Mouse (Mus musculus): ENCODE results near the gene Tmsb15b1. TPM values are rescaled to one million over a fixed set of nuclear protein-coding genes. Genes with fewer than 3 reads are reported as not detected.
"Not testable (repeated sequence)": the region's sequence is repeated elsewhere in the genome, so short reads cannot be mapped to it uniquely, and the experiment has no call there.

The Tmsb15b1 gene
- 21.5 and 24.8 TPM in 2 replicates for polyA plus RNA-seq (2015; fragmentation: Nextera tagmentation; extraction: Ambion mirVana)

DNA sequence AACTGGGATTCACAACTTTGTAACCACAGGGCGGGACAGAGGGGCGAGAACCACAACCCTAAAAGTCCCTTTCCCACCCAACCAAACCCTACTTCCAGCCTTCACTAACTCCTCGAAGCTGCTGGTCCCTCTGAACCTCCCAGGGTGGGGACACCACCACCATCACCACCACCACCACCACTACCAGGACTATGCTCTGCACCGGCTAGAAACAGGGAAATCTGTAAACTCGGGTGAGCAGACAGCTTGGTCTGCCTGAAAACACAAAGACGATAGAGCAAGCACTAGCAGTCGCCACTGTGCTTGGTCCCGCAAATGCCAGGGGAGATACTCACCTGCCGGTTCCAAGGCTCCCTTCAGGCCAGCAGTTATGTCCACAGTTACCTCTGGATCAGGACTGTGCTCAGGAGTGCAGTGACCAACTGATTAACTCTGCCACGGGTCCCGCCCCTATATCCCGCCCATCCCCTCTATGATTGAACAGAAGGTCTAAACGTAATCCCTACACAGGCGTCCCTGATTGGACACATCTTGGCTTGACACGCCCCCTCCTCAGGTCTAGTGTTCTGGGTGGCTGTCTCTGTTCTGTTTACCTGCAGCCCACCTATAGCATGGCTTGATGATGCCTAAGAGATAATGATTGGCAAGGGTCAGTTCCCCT is at the start of gene Tmsb15b1, which contains the start of gene Tmsb15l:
Gene Tmsb15b1 (minus strand): TSS at position 451 of the 661 bp plus-strand sequence.
Gene Tmsb15l (minus strand): TSS at position 446 of the 661 bp plus-strand sequence.
- Histone ChIP-seq H3K36me3 (no peaks in the 10 kb centered on the region), H3K9me3 (no peaks in the 10 kb centered on the region), H3K4me1 (replicated peaks) (no peaks in the 10 kb centered on the region), H3K27ac (no peak within 1 kb of the TSS), H3K27me3 (replicated peaks) (no peaks in the 10 kb centered on the region), H3K4me3 (replicated peaks) (peak within 1 kb of the TSS; percentile 40), H3K9ac (peak within 1 kb of the TSS; percentile 46), H3K4me2 (replicated peaks) (peak within 1 kb of the TSS; percentile 56)
- ATAC-seq, result peak; percentile 100
- 30% methylated on average over 15 of the region's 15 CpGs for WGBS

- no peak overlapping the region for H3K9ac ChIP-seq
- no peak overlapping the region for H3K27ac ChIP-seq
- H3K4me1 ChIP-seq (replicated peaks), result no peaks in the 10 kb centered on the region
- no peaks in the 10 kb centered on the region for H3K36me3 ChIP-seq
- H3K27me3 ChIP-seq (replicated peaks), result no peaks in the 10 kb centered on the region
- H3K4me2 ChIP-seq (replicated peaks), result no peak overlapping the region
- WGBS, result 18% methylated on average over 1 of the region's 1 CpGs
- no peaks in the 10 kb centered on the region for H3K9me3 ChIP-seq
- H3K4me3 ChIP-seq (replicated peaks), result no peak overlapping the region
- peak; percentile 63 for ATAC-seq
Observed at GRCm38 (mm10) chrX:137019310-137019709, 42.6 kb upstream of the Tmsb15b1 start.

DNA sequence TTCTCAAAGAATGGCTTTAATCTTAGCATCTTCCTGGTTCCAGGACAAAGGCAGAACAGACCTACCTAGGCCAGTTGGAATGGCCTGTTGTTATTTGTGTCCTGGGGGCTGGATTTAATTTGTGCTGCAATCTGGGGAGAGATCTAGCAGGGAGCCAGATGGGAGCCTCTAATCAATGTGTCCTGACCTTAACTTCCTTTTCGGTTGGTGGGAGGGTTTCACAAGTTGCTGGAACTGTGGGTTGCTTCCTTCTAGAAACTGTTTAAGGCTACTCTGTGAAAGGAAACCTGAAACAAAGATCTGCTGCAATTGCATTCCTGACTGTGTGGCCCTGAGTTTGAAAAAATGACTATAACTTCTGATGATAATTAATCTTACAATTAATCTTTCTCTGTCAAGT is 41.0 kb upstream of the Tmsb15b1 start:
- Histone ChIP-seq H3K27ac (no peak overlapping the region), H3K9me3 (no peaks in the 10 kb centered on the region), H3K27me3 (replicated peaks) (no peaks in the 10 kb centered on the region), H3K4me1 (replicated peaks) (no peaks in the 10 kb centered on the region), H3K4me2 (replicated peaks) (no peak overlapping the region), H3K4me3 (replicated peaks) (no peak overlapping the region), H3K36me3 (no peaks in the 10 kb centered on the region), H3K9ac (no peak overlapping the region)
- 81% methylated on average over 1 of the region's 1 CpGs for WGBS
- ATAC-seq, result no peak

DNA sequence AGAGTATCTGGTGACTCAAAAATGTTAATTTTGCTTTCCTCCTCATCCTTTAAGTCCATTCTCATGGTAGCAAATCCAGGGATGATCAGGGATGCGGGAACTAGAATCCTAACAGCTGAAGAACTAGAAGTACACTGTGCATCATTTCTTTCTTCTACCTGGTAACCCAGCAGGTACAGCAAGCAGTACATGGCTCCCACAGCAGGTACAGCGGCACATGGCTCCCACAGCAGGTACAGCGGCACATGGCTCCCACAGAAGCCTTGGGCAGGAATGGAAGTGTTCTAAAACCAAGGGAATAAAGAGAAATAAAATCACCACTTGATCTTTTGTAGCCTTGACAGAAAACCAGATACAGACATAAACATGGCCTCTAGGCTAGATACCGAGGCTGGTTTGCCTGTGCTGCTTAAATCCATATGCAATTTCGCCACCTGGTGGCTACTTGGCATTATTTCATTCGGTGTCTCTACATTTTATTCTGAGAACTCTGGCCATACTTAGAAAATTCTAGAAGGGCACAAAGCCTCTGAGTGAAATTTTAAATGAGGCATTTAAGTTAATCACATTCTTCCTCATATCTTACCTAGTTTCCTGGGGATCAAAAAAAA is 38.5 kb upstream of the Tmsb15b1 start:
- H3K4me2 ChIP-seq (replicated peaks), result no peak overlapping the region
- 52% methylated on average over 6 of the region's 6 CpGs for WGBS
- H3K36me3 ChIP-seq, result no peaks in the 10 kb centered on the region
- H3K4me1 ChIP-seq (replicated peaks), result no peaks in the 10 kb centered on the region
- H3K9me3 ChIP-seq, result no peaks in the 10 kb centered on the region
- H3K4me3 ChIP-seq (replicated peaks), result no peak overlapping the region
- no peaks in the 10 kb centered on the region for H3K27me3 ChIP-seq (replicated peaks)
- H3K27ac ChIP-seq, result no peak overlapping the region
- H3K9ac ChIP-seq, result no peak overlapping the region
- ATAC-seq, result no peak; the same call in 1 of the 2 replicates

GRCm38 (mm10) chrX:136996256-136996655 is 19.6 kb upstream of the Tmsb15b1 start:
- H3K4me1 ChIP-seq (replicated peaks), result no peaks in the 10 kb centered on the region
- peaks cover 9% of the 10 kb centered on the region for H3K27me3 ChIP-seq (replicated peaks)
- ATAC-seq, result no peak
- no peak overlapping the region for H3K4me2 ChIP-seq (replicated peaks)
- no peak overlapping the region for H3K27ac ChIP-seq
- H3K36me3 ChIP-seq, result no peaks in the 10 kb centered on the region
- H3K4me3 ChIP-seq (replicated peaks), result no peak overlapping the region
- 71% methylated on average over 2 of the region's 2 CpGs for WGBS
- H3K9me3 ChIP-seq, result no peaks in the 10 kb centered on the region
- no peak overlapping the region for H3K9ac ChIP-seq

DNA sequence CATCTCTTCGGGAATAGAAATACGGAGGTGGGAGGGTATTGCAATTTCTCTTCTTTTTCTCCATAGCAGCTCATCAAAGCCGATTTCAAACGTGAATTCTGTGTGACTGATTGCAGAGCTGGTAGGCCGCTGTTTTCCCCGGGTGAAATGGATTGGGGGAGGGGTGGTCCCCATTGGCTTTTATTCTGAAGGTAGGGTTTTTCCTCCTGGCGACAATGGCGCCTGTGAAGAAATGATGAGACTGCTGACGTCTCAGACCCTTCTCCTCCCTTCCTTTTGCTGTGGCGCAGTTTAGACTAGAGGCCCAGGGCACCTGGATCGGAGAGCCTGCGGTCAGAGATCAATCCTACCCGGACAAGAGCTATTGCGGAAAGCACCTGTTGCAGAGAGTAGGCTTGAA is 17.0 kb upstream of the Tmsb15b1 start:
- Histone ChIP-seq H3K9me3 (no peaks in the 10 kb centered on the region), H3K9ac (no peak overlapping the region), H3K4me3 (replicated peaks) (peak overlapping the region; percentile 33; the same call in 1 of the 2 replicates), H3K4me2 (replicated peaks) (peak overlapping the region; percentile 71), H3K27me3 (replicated peaks) (peaks cover 9% of the 10 kb centered on the region), H3K36me3 (no peaks in the 10 kb centered on the region), H3K27ac (no peak overlapping the region), H3K4me1 (replicated peaks) (no peaks in the 10 kb centered on the region)
- no peak for ATAC-seq
- WGBS, result 30% methylated on average over 14 of the region's 14 CpGs

DNA sequence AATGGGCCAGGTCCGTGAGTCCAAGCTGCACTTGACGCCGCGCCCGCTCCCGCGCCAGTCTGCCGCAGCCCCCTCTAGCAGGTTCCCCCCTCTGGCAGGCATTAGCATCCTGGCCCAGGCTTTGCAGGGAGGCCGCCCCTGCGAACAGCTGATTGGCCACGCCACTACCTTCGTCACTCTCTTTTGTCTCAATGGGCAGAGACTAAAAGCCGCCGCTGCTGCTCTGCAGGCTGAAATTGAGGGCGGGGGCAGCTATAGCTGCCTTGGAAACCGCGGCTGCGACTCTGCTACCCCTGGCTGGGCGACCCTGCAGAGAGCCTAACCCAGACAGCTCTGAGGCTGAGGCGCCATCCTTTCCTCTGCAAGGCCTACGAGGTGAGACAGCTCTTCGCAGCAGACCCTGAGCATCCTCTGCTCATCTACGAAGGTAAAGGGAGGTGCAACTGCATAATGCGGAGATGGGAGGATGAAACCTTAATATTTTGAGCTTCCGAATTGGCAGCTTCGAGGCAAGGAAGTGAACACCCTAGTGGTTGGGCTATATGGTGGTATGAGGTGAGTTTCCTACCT is 16.4 kb upstream of the Tmsb15b1 start, which contains the start of gene Zcchc18:
Gene Zcchc18 (plus strand): TSS at position 178 of the 570 bp plus-strand sequence.
- 21% methylated on average over 26 of the region's 26 CpGs for WGBS
- H3K27me3 ChIP-seq (replicated peaks), result peaks cover 9% of the 10 kb centered on the region
- peak within 1 kb of the TSS; percentile 71 for H3K4me2 ChIP-seq (replicated peaks)
- H3K4me3 ChIP-seq (replicated peaks), result peak within 1 kb of the TSS; percentile 33
- H3K27ac ChIP-seq, result no peak within 1 kb of the TSS
- peak; percentile 93 for ATAC-seq
- H3K9ac ChIP-seq, result 0 out of 2 replicates have a peak within 1 kb of the TSS, but pooled peaks have one; percentile 26
- no peaks in the 10 kb centered on the region for H3K9me3 ChIP-seq
- no peaks in the 10 kb centered on the region for H3K4me1 ChIP-seq (replicated peaks)
- H3K36me3 ChIP-seq, result no peaks in the 10 kb centered on the region

DNA sequence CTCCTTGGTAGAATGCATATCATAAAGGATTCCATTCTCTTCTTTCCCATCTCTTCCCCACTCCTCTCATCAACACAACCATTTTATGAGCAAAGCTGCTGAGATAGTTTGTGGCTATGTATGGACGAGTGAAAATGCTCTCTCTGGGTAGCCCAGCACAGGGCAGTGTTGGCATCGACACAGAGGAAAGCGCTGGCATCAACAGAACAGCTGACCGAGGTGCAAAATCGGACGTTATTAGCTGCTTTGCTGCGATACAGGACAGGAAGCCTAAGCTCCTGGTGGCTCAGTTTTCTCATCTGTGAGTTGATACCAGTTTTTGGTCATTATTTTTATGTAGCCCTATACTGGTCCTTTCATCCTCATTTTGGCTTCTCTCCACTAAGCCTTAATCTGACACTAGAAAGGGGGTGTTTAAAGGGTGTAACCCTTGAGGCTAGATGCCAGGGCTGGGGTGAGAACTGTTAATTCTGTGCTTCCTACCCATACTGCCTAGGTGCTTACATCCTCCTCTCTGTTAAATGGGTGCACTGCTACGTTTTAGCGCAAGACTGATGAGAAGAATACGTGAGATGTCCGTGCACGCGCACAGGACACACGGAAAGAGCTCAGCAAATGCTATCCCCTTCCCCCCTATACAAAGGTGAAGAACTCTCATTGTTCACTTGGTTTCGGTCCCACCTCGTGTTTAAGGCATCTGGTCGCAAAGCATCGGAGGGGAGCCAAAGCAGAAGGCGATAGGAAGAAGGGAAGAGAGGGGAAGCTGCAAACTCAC is 15.7 kb upstream of the Tmsb15b1 start:
- ATAC-seq, result peak; percentile 41
- no peaks in the 10 kb centered on the region for H3K4me1 ChIP-seq (replicated peaks)
- WGBS, result 22% methylated on average over 19 of the region's 19 CpGs
- peak overlapping the region; percentile 33 for H3K4me3 ChIP-seq (replicated peaks)
- H3K27me3 ChIP-seq (replicated peaks), result peaks cover 9% of the 10 kb centered on the region
- H3K27ac ChIP-seq, result no peak overlapping the region
- no peaks in the 10 kb centered on the region for H3K9me3 ChIP-seq
- H3K36me3 ChIP-seq, result no peaks in the 10 kb centered on the region
- H3K9ac ChIP-seq, result 0 out of 2 replicates have a peak overlapping the region, but pooled peaks have one; percentile 26
- peak overlapping the region; percentile 71 for H3K4me2 ChIP-seq (replicated peaks)

DNA sequence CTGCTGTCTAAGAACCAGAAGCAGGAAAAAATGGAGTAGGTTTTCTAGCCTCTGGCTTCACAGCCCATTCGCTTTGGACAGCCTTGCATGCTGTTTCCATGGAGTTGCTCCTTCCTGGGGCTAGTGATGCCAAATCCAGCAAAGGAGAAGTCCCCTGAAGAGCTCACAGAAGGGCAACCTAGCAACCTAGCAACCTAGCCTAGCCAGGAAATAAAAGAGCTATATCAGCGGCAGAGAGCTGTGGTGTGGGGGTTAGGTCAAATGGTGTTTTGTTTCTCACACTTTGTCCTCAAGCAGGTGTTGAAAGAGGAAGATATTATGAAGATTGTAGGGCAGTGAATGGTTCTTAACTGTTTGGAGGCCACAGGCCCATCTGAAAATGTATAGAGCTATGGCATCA is 14.6 kb upstream of the Tmsb15b1 start:
- no peak overlapping the region for H3K27ac ChIP-seq
- no peaks in the 10 kb centered on the region for H3K4me1 ChIP-seq (replicated peaks)
- H3K9ac ChIP-seq, result no peak overlapping the region
- no peak for ATAC-seq
- WGBS, result 74% methylated on average over 2 of the region's 2 CpGs
- H3K4me2 ChIP-seq (replicated peaks), result no peak overlapping the region
- H3K36me3 ChIP-seq, result no peaks in the 10 kb centered on the region
- H3K4me3 ChIP-seq (replicated peaks), result no peak overlapping the region
- H3K9me3 ChIP-seq, result no peaks in the 10 kb centered on the region
- H3K27me3 ChIP-seq (replicated peaks), result peaks cover 9% of the 10 kb centered on the region

GRCm38 (mm10) chrX:136986039-136986438 is 9.4 kb upstream of the Tmsb15b1 start:
- Histone ChIP-seq H3K27me3 (replicated peaks) (no peaks in the 10 kb centered on the region), H3K27ac (no peak overlapping the region), H3K4me3 (replicated peaks) (no peak overlapping the region), H3K9ac (no peak overlapping the region), H3K4me2 (replicated peaks) (no peak overlapping the region), H3K4me1 (replicated peaks) (no peaks in the 10 kb centered on the region), H3K9me3 (no peaks in the 10 kb centered on the region), H3K36me3 (no peaks in the 10 kb centered on the region)
- no peak for ATAC-seq

- Histone ChIP-seq H3K27me3 (replicated peaks) (no peaks in the 10 kb centered on the region), H3K36me3 (no peaks in the 10 kb centered on the region), H3K9me3 (no peaks in the 10 kb centered on the region), H3K4me2 (replicated peaks) (no peak overlapping the region), H3K9ac (no peak overlapping the region), H3K4me1 (replicated peaks) (no peaks in the 10 kb centered on the region), H3K27ac (no peak overlapping the region), H3K4me3 (replicated peaks) (no peak overlapping the region)
- no peak for ATAC-seq
Observed at GRCm38 (mm10) chrX:136978616-136979015, 1.9 kb upstream of the Tmsb15b1 start.

DNA sequence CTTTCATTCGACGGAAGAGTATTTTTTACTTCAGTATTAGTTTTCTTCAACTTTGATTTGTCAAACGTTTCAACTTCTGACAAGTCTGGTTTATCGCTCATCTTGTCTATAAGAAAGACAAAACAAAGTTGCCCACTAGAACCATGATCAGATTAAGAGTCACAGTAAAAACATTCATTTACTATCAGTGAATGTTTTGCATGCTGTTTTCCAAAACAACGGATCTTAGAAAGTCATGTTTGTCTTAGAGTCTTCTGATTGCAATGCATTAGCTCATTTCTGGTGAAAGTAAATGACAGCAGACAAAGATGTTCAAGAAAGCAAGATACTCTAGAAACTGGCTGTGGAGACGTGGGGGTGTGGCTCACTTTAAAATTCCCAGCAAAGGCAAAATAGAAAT is 1.3 kb downstream of the Tmsb15b1 start, which contains the start of gene Tmsb15b2:
Gene Tmsb15b2 (minus strand): TSS at position 101 of the 400 bp plus-strand sequence.
- not testable (repeated sequence) for ATAC-seq; H3K36me3 ChIP-seq; H3K27ac ChIP-seq; H3K9me3 ChIP-seq; H3K4me1 ChIP-seq (replicated peaks); H3K27me3 ChIP-seq (replicated peaks)
- peak within 1 kb of the TSS; percentile 40 for H3K4me3 ChIP-seq (replicated peaks)
- WGBS, result 86% methylated on average over 6 of the region's 6 CpGs
- peak within 1 kb of the TSS; percentile 56 for H3K4me2 ChIP-seq (replicated peaks)
- peak within 1 kb of the TSS; percentile 46; the same call in 1 of the 2 replicates for H3K9ac ChIP-seq

Measured in intestine, embryonic 15.5 days (tissue).